Mouse (Mus musculus) heart, adult 2 months (tissue): ENCODE measurements at regions not wholly inside any gene's neighbourhood (a gene's known extent, or its start where the extent isn't known, plus 50 kb on each side); places are given as distances from the start of the nearest gene placed in this dataset.

Experiments
- CTCF ChIP-seq: fragments of 200-600 bp; IDR thresholded peaks from 2 replicates; pipeline ENCODE4 v1.8.1; 2022; ENCODE audit warnings: antibody characterized with exemption, mild to moderate bottlenecking, moderate library complexity
- POLR2A ChIP-seq: fragments of 200-500 bp; IDR thresholded peaks from 2 replicates; pipeline ENCODE4 v1.6.1; 2011; ENCODE audit warnings: mild to moderate bottlenecking, low read depth, low read length, control low read depth; ENCODE audit not compliant: insufficient read depth

GRCm38 (mm10) chr2:173990664-173991063 lies 85.4 kb upstream of the Stx16 start:
- TF ChIP-seq CTCF (no peak), POLR2A (no peak)
